Mouse (Mus musculus): ENCODE results near the gene Ppm1m. TPM values are rescaled to one million over a fixed set of nuclear protein-coding genes. Genes with fewer than 3 reads are reported as not detected.

The Ppm1m gene
- polyA plus RNA-seq, 1 experiment from 2014 or later, result 11.1 TPM

DNA sequence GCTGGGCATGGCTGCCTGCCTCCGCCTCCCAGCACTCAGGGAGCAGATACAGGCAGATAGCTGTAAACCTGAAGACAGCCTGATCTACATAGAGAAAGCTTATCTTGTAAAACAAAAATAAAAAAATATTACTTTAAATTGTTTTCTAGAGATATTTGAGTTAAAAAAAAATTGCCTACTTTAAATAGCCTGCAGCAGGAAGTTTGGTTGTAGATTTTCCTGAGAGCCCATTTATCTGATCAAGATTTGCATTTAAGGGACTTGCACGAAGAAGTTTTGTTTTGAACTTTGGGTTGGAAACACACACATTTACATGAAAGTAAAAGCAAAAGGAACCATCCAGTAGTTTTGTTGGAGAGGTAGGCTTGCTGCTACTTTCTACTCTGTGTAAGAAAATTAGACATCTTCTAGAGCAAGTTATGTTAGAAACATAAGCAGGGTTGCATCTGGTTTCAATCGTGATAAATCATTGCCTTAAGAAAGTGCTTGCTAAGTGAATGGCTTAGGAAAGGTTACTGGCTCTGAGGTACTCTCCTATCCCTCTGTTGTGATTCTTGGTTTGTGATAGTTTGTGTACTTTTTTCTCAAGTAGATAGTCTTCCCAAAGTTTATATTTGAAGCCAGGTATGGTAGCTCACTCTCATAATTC, 23.9 kb downstream of the Ppm1m start:
- 53% methylated on average over 3 of the region's 3 CpGs for WGBS (ENCODE audit: insufficient replicate concordance)
- DNase-seq (no peak), ATAC-seq (no peak)
- Histone ChIP-seq H3K4me3 (ENCODE audit: low read depth, low read length) (no peak overlapping the region), H3K27me3 (ENCODE audit: insufficient read depth, low read length) (no peaks in the 10 kb centered on the region), H3K4me2 (ENCODE audit: low read depth, low read length) (no peak overlapping the region), H3K27ac (ENCODE audit: low read depth) (no peak overlapping the region), H3K4me1 (ENCODE audit: insufficient read depth) (peaks cover 29% of the 10 kb centered on the region), H3K36me3 (replicated peaks; ENCODE audit: insufficient read depth, low read length) (peaks cover 51% of the 10 kb centered on the region), H3K9ac (replicated peaks) (no peak overlapping the region; the same call in 1 of the 2 replicates), H3K9me3 (ENCODE audit: low read length) (no peaks in the 10 kb centered on the region)
- no peak for TF ChIP-seq CTCF (IDR thresholded peaks at IDR 0.05; ENCODE audit: low read depth)
- TF ChIP-seq EP300 (IDR thresholded peaks at IDR 0.05; ENCODE audit: low read depth), result no peak

DNA sequence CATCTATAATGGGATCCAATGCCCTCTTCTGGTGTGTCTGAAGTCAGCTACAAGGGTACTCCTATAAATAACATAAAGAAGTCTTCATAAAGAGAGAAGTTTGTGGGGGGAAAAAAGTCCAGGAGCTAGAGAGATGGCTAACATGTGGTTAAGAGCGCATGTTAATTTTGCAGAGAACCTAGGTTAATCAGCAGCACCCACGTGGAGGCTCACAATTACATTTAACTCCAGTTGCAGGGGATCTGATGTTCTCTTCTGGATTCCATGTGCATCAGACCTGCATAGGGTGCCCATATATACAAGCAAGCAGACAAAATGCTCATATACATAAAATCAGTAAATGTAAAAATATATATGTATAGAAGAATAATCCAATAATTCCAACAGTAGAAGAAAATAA, 26.2 kb downstream of the Ppm1m start:
- Histone ChIP-seq H3K4me1 (ENCODE audit: insufficient read depth) (peaks cover 38% of the 10 kb centered on the region), H3K9ac (replicated peaks) (no peak overlapping the region), H3K27ac (ENCODE audit: low read depth) (no peak overlapping the region), H3K27me3 (ENCODE audit: insufficient read depth, low read length) (no peaks in the 10 kb centered on the region), H3K4me3 (ENCODE audit: low read depth, low read length) (peak overlapping the region; percentile 78), H3K36me3 (replicated peaks; ENCODE audit: insufficient read depth, low read length) (peaks cover 29% of the 10 kb centered on the region), H3K4me2 (ENCODE audit: low read depth, low read length) (peak overlapping the region; percentile 92), H3K9me3 (ENCODE audit: low read length) (no peaks in the 10 kb centered on the region)
- 54% methylated on average over 2 of the region's 2 CpGs for WGBS (ENCODE audit: insufficient replicate concordance)
- DNase-seq (no peak), ATAC-seq (no peak)
- TF ChIP-seq CTCF (IDR thresholded peaks at IDR 0.05; ENCODE audit: low read depth) (no peak), EP300 (IDR thresholded peaks at IDR 0.05; ENCODE audit: low read depth) (no peak)

DNA sequence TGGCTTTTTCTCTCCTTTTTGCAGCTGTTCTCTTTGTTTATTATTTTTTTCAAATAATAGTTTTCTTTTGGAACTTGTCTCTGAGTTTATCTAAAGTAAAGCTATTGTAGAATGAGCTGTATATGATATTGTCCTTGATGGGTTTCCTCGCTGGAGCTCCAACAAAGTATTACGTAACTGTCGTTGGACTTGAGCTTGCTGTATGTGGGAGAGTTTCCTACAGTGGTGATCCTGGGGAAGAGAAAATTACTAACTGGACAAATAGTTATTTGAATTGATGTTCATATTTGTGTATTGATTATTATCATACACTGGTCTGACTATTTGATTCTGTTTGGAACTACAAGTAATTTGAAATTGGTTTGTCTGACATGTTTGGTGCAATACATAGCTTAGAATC, 27.0 kb downstream of the Ppm1m start:
- no peaks in the 10 kb centered on the region for H3K27me3 ChIP-seq (ENCODE audit: insufficient read depth, low read length)
- H3K4me2 ChIP-seq (ENCODE audit: low read depth, low read length), result peak overlapping the region; percentile 92
- peaks cover 41% of the 10 kb centered on the region for H3K4me1 ChIP-seq (ENCODE audit: insufficient read depth)
- peak overlapping the region; percentile 78 for H3K4me3 ChIP-seq (ENCODE audit: low read depth, low read length)
- TF ChIP-seq EP300 (IDR thresholded peaks at IDR 0.05; ENCODE audit: low read depth) (no peak), CTCF (IDR thresholded peaks at IDR 0.05; ENCODE audit: low read depth) (no peak)
- ATAC-seq (no peak), DNase-seq (no peak)
- peak overlapping the region; percentile 83 for H3K9ac ChIP-seq (replicated peaks)
- peaks cover 21% of the 10 kb centered on the region for H3K36me3 ChIP-seq (replicated peaks; ENCODE audit: insufficient read depth, low read length)
- H3K9me3 ChIP-seq (ENCODE audit: low read length), result no peaks in the 10 kb centered on the region
- H3K27ac ChIP-seq (ENCODE audit: low read depth), result 0 out of 2 replicates have a peak overlapping the region, but pooled peaks have one; percentile 95
- WGBS (ENCODE audit: insufficient replicate concordance), result 6% methylated on average over 3 of the region's 3 CpGs

- Histone ChIP-seq H3K9me3 (ENCODE audit: low read length) (no peaks in the 10 kb centered on the region), H3K4me1 (ENCODE audit: insufficient read depth) (peaks cover 41% of the 10 kb centered on the region), H3K9ac (replicated peaks) (peak overlapping the region; percentile 83), H3K4me2 (ENCODE audit: low read depth, low read length) (peak overlapping the region; percentile 92), H3K4me3 (ENCODE audit: low read depth, low read length) (peak overlapping the region; percentile 78), H3K36me3 (replicated peaks; ENCODE audit: insufficient read depth, low read length) (peaks cover 12% of the 10 kb centered on the region), H3K27me3 (ENCODE audit: insufficient read depth, low read length) (no peaks in the 10 kb centered on the region), H3K27ac (ENCODE audit: low read depth) (peak overlapping the region; percentile 95)
- under 1% methylated on average over 30 of the region's 30 CpGs for WGBS (ENCODE audit: insufficient replicate concordance)
- TF ChIP-seq CTCF (IDR thresholded peaks at IDR 0.05; ENCODE audit: low read depth), result no peak
- no peak for TF ChIP-seq EP300 (IDR thresholded peaks at IDR 0.05; ENCODE audit: low read depth)
- DNase-seq (peak; percentile 82), ATAC-seq (peak; percentile 67)
Observed at GRCm38 (mm10) chr9:106171346-106172158, 28.0 kb downstream of the Ppm1m start.

DNA sequence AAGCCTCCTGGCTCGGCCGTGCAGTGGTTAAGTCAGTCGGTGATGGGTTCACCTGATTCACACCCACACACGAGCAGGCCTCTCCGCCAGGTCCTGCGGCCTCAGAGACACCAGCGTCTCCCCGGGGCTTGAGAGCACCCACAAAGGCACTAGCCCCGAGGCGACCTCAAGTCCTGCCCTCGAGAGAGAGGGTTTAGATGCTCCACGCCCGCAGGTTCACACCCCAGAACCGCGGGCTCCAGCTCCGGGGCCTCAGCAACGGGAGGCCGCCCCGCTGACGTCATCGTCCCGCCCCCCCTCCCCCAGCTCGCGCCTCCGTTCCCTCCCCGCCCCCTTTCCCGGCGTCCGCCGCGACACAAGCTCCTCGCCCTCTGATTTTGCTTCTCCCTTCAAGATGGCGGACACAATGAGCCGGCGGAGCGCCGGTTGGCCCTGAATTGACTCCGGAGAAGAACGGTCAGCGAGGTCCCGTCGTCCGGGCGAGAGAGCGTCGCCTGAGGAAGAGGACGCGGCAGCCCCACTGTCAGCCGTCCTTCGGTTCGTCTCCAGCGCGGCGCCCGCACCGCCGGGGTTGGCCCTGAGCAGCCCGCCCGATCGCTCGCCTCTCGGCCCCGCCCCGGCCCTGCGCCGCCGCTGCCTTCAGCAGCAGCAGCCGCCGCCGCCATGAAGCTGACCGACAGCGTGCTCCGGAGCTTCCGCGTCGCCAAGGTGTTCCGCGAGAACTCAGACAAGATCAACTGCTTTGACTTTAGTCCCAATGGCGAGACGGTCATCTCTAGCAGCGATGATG, 28.8 kb downstream of the Ppm1m start, which contains the start of gene Wdr82:
Gene Wdr82, plus strand, starts transcription at position 373 of the 790 bp plus-strand sequence.
- H3K27me3 ChIP-seq (ENCODE audit: insufficient read depth, low read length), result no peaks in the 10 kb centered on the region
- WGBS (ENCODE audit: insufficient replicate concordance), result under 1% methylated on average over 75 of the region's 81 CpGs
- H3K4me2 ChIP-seq (ENCODE audit: low read depth, low read length), result peak within 1 kb of the TSS; percentile 92
- no peaks in the 10 kb centered on the region for H3K9me3 ChIP-seq (ENCODE audit: low read length)
- peak within 1 kb of the TSS; percentile 78 for H3K4me3 ChIP-seq (ENCODE audit: low read depth, low read length)
- peaks cover 36% of the 10 kb centered on the region for H3K4me1 ChIP-seq (ENCODE audit: insufficient read depth)
- ATAC-seq (peak; percentile 90), DNase-seq (peak; percentile 97)
- peak within 1 kb of the TSS; percentile 95 for H3K27ac ChIP-seq (ENCODE audit: low read depth)
- H3K9ac ChIP-seq (replicated peaks), result peak within 1 kb of the TSS; percentile 83
- no peak for TF ChIP-seq EP300 (IDR thresholded peaks at IDR 0.05; ENCODE audit: low read depth)
- TF ChIP-seq CTCF (IDR thresholded peaks at IDR 0.05; ENCODE audit: low read depth), result no peak
- peaks cover 4% of the 10 kb centered on the region; the same call in 1 of the 2 replicates for H3K36me3 ChIP-seq (replicated peaks; ENCODE audit: insufficient read depth, low read length)

Measured in liver, postnatal 0 days (tissue).